Mouse (Mus musculus) liver, embryonic 11.5 days (tissue): ENCODE measurements around the gene Specc1. TPM values are rescaled to one million over a fixed set of nuclear protein-coding genes. Genes with fewer than 3 reads are reported as not detected.

Source experiments
- ATAC-seq: fragments of 200-750 bp; cut with Nextera tagmentation; replicated peaks from 2 replicates; pipeline ENCODE4 v1.8.0; 2017; ENCODE audit warnings: moderate number of reproducible peaks, mild to moderate bottlenecking, moderate TSS enrichment, moderate library complexity; ENCODE audit not compliant: low FRiP score
- DNase-seq: peaks from one replicate; pipeline ENCODE4 v3.0.0-alpha.2; 2017; ENCODE audit warnings: low spot score
- H3K27ac ChIP-seq: fragments of 300-500 bp; sonication (generic); 2 replicates; pipeline ENCODE4 v1.5.1; 2014; ENCODE audit warnings: mild to moderate bottlenecking, low read depth, low read length, control low read depth
- H3K27me3 ChIP-seq: fragments of 300-500 bp; sonication (generic); replicated peaks from 2 replicates; pipeline ENCODE4 v1.6.1; 2014; ENCODE audit warnings: low read length, mixed read lengths; ENCODE audit not compliant: control insufficient read depth, insufficient read depth
- H3K36me3 ChIP-seq: fragments of 300-500 bp; sonication (generic); 2 replicates; pipeline ENCODE4 v1.6.1; 2014; ENCODE audit warnings: mild to moderate bottlenecking, low read length, moderate library complexity, mixed read lengths; ENCODE audit not compliant: control insufficient read depth, insufficient read depth
- H3K4me1 ChIP-seq: fragments of 300-500 bp; sonication (generic); replicated peaks from 2 replicates; pipeline ENCODE4 v1.6.1; 2014; ENCODE audit warnings: low read length, mixed read lengths; ENCODE audit not compliant: control insufficient read depth, insufficient read depth
- H3K4me2 ChIP-seq: fragments of 300-500 bp; sonication (generic); 2 replicates; pipeline ENCODE4 v1.6.1; 2014; ENCODE audit warnings: mild to moderate bottlenecking, control low read depth, moderate library complexity
- H3K4me3 ChIP-seq: fragments of 300-500 bp; sonication (generic); 2 replicates; pipeline ENCODE4 v1.5.1; 2014; ENCODE audit warnings: low read depth, low read length, control low read depth
- H3K9ac ChIP-seq: fragments of 300-500 bp; sonication (generic); 2 replicates; pipeline ENCODE4 v1.6.1; 2014; ENCODE audit warnings: low read depth, low read length, control low read depth
- H3K9me3 ChIP-seq: fragments of 300-500 bp; sonication (generic); 2 replicates; pipeline ENCODE4 v1.6.1; 2016; ENCODE audit warnings: low read length, inconsistent platforms, mixed read lengths; ENCODE audit not compliant: control insufficient read depth
- WGBS: fragments of 180-500 bp; shearing (Covaris S2); extraction: QIAGEN DNeasy Blood & Tissue Kit; methylation state at CpG from one replicate; pipeline ENCODE4 v1.1.7; 2014; 5-methylcytosine and 5-hydroxymethylcytosine counted together
- polyA plus RNA-seq: library from polyadenylated mRNA; unstranded; fragments of >200 nt; fragmentation: Nextera tagmentation; extraction: Ambion mirVana; gene quantifications from 2 replicates; pipeline ENCODE4 v1.2.1, GENCODE M21; 2014

The Specc1 gene
- polyA plus RNA-seq, 1 experiment from 2014 or later, result 23.6 TPM

GRCm38 (mm10) chr11:62023494-62024233, 67.1 kb downstream of the Specc1 start:
- Histone ChIP-seq H3K4me3 (no peak overlapping the region), H3K4me1 (peaks cover 9% of the 10 kb centered on the region; the same call in 1 of the 2 replicates), H3K9ac (no peak overlapping the region), H3K27me3 (no peaks in the 10 kb centered on the region), H3K36me3 (no peaks in the 10 kb centered on the region), H3K27ac (no peak overlapping the region), H3K4me2 (no peak overlapping the region), H3K9me3 (no peaks in the 10 kb centered on the region)
- ATAC-seq (no peak), DNase-seq (no peak)
- WGBS, result 81% methylated on average over 12 of the region's 12 CpGs

DNA sequence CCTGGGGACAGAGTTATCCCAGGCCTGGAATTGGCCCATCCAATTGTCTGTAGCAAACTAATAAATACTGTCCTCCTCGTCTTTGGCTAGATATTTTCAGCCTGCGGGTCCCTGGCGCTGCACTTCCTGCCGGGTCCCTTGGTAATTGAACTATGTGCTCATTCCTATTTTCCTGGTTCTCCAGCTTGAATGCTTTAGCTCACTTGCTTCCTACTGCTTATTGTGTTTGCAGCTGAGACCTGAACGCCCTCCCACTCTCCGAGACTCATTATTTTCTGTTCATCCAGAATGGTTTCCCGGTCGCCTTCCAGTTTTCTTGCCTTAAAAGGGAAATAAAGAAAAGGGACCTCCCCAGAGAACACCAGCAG, 67.7 kb downstream of the Specc1 start:
- no peak overlapping the region for H3K4me3 ChIP-seq
- no peaks in the 10 kb centered on the region for H3K9me3 ChIP-seq
- 80% methylated on average over 8 of the region's 8 CpGs for WGBS
- H3K27me3 ChIP-seq, result no peaks in the 10 kb centered on the region
- no peak overlapping the region for H3K9ac ChIP-seq
- H3K36me3 ChIP-seq, result no peaks in the 10 kb centered on the region
- H3K4me1 ChIP-seq, result peaks cover 9% of the 10 kb centered on the region; the same call in 1 of the 2 replicates
- H3K4me2 ChIP-seq, result no peak overlapping the region
- ATAC-seq, result no peak
- DNase-seq, result no peak
- no peak overlapping the region for H3K27ac ChIP-seq

DNA sequence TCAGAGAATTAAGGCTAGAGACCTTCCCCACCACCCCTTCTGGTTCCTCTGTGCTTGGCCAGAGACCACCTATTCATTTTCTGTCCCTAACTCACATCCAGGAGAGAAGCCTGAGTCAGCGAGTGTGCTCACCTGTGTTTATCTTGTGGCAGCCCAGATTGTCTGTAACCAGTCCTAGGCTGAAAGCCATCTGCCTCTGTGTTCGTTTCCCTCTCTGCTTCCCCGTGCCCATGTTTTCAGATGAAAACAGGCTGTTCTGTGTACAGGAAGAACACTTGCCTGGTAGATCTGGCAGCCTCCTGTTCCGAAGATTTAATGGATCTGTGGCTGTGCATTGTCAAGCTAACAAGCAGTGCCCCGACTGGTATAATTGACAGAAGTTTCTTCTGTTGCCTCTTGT, 68.4 kb downstream of the Specc1 start:
- H3K27ac ChIP-seq, result no peak overlapping the region
- no peak for DNase-seq
- 66% methylated on average over 5 of the region's 5 CpGs for WGBS
- no peak overlapping the region for H3K4me3 ChIP-seq
- H3K4me2 ChIP-seq, result no peak overlapping the region
- H3K4me1 ChIP-seq, result peaks cover 6% of the 10 kb centered on the region; the same call in 1 of the 2 replicates
- no peaks in the 10 kb centered on the region for H3K36me3 ChIP-seq
- no peaks in the 10 kb centered on the region for H3K27me3 ChIP-seq
- no peak overlapping the region for H3K9ac ChIP-seq
- no peaks in the 10 kb centered on the region for H3K9me3 ChIP-seq
- no peak for ATAC-seq

DNA sequence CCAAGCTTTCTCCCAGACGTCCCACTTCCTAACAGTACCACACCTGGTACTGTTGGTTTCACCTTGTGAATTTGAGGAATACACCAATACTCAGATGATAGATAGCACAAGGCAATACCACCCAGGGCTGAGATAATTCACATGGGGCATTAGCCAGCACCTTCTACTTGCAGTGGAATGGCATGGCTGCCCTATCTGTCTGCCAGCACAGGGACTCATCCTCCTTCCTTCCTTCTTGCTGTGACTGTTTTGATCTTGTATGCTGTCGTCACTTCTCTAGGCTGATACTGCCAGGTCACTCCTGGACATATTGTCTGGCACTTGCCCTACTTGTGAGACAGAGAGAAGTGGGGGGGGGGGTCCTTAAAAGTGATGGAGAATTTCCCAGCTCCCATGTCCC, 69.2 kb downstream of the Specc1 start:
- H3K9me3 ChIP-seq, result no peaks in the 10 kb centered on the region
- H3K27me3 ChIP-seq, result no peaks in the 10 kb centered on the region
- no peak overlapping the region for H3K4me2 ChIP-seq
- DNase-seq, result no peak
- H3K36me3 ChIP-seq, result no peaks in the 10 kb centered on the region
- H3K27ac ChIP-seq, result no peak overlapping the region
- peaks cover 6% of the 10 kb centered on the region; the same call in 1 of the 2 replicates for H3K4me1 ChIP-seq
- ATAC-seq, result no peak
- 64% methylated on average over 2 of the region's 2 CpGs for WGBS
- H3K4me3 ChIP-seq, result no peak overlapping the region
- no peak overlapping the region for H3K9ac ChIP-seq

DNA sequence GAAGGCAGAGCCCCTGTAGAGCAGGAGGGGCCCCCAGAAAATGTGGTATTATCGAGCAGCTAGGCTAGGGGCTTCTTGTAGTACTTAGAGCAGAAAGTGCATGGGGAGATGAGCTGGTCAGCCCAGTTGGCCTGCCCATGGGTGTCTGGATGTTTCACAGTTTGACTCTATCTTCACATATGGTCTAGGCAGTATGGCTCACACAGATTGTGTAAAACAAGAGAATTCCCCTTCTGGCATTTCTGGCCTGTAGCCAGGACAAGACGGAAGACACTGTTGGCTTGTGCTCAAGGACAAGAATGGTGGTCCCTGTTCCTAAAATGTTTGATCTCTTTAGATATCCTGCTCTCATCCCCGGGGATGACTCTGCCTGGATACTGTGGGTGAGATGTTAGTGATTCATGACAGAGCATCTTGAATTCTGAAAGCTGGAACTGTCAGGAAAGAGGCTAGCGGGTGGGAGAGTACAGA, 69.8 kb downstream of the Specc1 start:
- WGBS, result 77% methylated on average over 4 of the region's 4 CpGs
- H3K27me3 ChIP-seq, result no peaks in the 10 kb centered on the region
- H3K9me3 ChIP-seq, result no peaks in the 10 kb centered on the region
- H3K4me2 ChIP-seq, result no peak overlapping the region
- no peak overlapping the region for H3K4me3 ChIP-seq
- H3K4me1 ChIP-seq, result peaks cover 6% of the 10 kb centered on the region; the same call in 1 of the 2 replicates
- H3K9ac ChIP-seq, result no peak overlapping the region
- H3K36me3 ChIP-seq, result no peaks in the 10 kb centered on the region
- DNase-seq, result no peak
- no peak overlapping the region for H3K27ac ChIP-seq
- no peak for ATAC-seq

DNA sequence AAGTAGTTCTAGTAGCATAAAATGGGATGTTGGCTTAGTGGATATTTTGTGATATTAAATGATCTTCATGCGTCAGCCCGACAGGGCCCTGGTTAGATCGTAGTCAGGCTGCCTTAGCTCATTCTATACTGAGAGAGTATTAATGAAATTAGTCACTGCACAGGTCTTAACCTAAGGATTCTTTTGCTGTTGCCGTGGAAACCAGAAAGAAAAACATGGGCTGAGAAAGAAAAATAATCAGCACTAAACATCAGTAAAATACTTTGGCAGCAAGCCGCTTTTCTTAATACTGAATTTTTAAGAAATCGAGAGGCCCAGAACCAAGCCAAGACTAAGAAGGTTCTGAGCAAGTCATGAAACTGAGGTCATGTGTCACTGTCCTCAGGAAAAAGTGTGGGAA, 70.7 kb downstream of the Specc1 start:
- H3K4me3 ChIP-seq, result no peak overlapping the region
- H3K4me2 ChIP-seq, result no peak overlapping the region
- H3K4me1 ChIP-seq, result peaks cover 6% of the 10 kb centered on the region; the same call in 1 of the 2 replicates
- no peaks in the 10 kb centered on the region for H3K27me3 ChIP-seq
- 85% methylated on average over 6 of the region's 6 CpGs for WGBS
- H3K9me3 ChIP-seq, result no peaks in the 10 kb centered on the region
- ATAC-seq (no peak), DNase-seq (no peak)
- no peaks in the 10 kb centered on the region for H3K36me3 ChIP-seq
- H3K27ac ChIP-seq, result no peak overlapping the region
- H3K9ac ChIP-seq, result no peak overlapping the region

DNA sequence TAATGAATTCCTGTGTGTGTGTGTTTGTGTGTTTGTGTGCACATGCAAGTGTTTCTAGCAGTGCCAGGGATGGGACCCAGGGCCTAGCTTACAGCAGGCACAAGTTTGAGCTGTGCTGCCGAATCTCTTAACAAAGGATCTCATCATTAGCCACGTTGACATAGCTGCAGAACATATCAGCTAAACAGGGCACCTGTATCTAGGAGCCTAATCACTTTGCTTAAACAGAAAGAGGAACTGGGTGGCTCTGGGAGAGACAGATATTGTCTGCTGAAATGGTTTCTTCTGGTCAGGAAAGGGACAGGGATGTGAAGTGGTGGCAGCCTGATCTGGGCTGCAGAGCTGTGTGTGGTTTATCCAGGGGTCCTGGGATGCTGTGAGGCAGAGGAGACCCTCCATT, 71.1 kb downstream of the Specc1 start:
- no peak overlapping the region for H3K27ac ChIP-seq
- 32% methylated on average over 2 of the region's 2 CpGs for WGBS
- no peak overlapping the region for H3K4me2 ChIP-seq
- ATAC-seq, result no peak
- no peaks in the 10 kb centered on the region for H3K27me3 ChIP-seq
- H3K9ac ChIP-seq, result no peak overlapping the region
- DNase-seq, result no peak
- H3K9me3 ChIP-seq, result no peaks in the 10 kb centered on the region
- peaks cover 6% of the 10 kb centered on the region; the same call in 1 of the 2 replicates for H3K4me1 ChIP-seq
- no peaks in the 10 kb centered on the region for H3K36me3 ChIP-seq
- no peak overlapping the region for H3K4me3 ChIP-seq

GRCm38 (mm10) chr11:62029171-62029570, 72.6 kb downstream of the Specc1 start:
- Histone ChIP-seq H3K4me3 (no peak overlapping the region), H3K27me3 (no peaks in the 10 kb centered on the region), H3K9me3 (no peaks in the 10 kb centered on the region), H3K4me1 (peaks cover 6% of the 10 kb centered on the region; the same call in 1 of the 2 replicates), H3K9ac (no peak overlapping the region), H3K27ac (no peak overlapping the region), H3K36me3 (no peaks in the 10 kb centered on the region), H3K4me2 (no peak overlapping the region)
- 90% methylated on average over 9 of the region's 9 CpGs for WGBS
- ATAC-seq, result no peak
- no peak for DNase-seq

GRCm38 (mm10) chr11:62034564-62034963, 78.0 kb downstream of the Specc1 start:
- H3K36me3 ChIP-seq, result no peaks in the 10 kb centered on the region; the same call in 1 of the 2 replicates
- no peak overlapping the region for H3K4me3 ChIP-seq
- WGBS, result 73% methylated on average over 6 of the region's 6 CpGs
- no peak overlapping the region for H3K4me2 ChIP-seq
- no peaks in the 10 kb centered on the region for H3K27me3 ChIP-seq
- no peaks in the 10 kb centered on the region for H3K9me3 ChIP-seq
- H3K4me1 ChIP-seq, result no peaks in the 10 kb centered on the region
- H3K27ac ChIP-seq, result no peak overlapping the region
- DNase-seq (no peak), ATAC-seq (no peak)
- no peak overlapping the region for H3K9ac ChIP-seq
